Mouse (Mus musculus) neural tube, embryonic 11.5 days (tissue): ENCODE results near the gene Map2k5. TPM values are rescaled to one million over a fixed set of nuclear protein-coding genes. Genes with fewer than 3 reads are reported as not detected.

Source experiments
- ATAC-seq: fragments of 200-750 bp; cut with Nextera tagmentation; 2 replicates; pipeline ENCODE4 v1.8.0; 2017; ENCODE audit warnings: moderate number of reproducible peaks, mild to moderate bottlenecking, moderate TSS enrichment, moderate library complexity; ENCODE audit not compliant: insufficient read depth, low FRiP score, low TSS enrichment
- DNase-seq: peaks from one replicate; pipeline ENCODE4 v3.0.0-alpha.2; 2015; ENCODE audit warnings: low spot score
- H3K27ac ChIP-seq: fragments of 300-500 bp; sonication (generic); 2 replicates; pipeline ENCODE4 v1.5.1; 2014; ENCODE audit warnings: low read depth, mild to moderate bottlenecking, low read length
- H3K27me3 ChIP-seq: fragments of 300-500 bp; sonication (generic); 2 replicates; pipeline ENCODE4 v1.6.1; 2014; ENCODE audit warnings: mild to moderate bottlenecking, low read length, mixed read lengths; ENCODE audit not compliant: control insufficient read depth, insufficient read depth
- H3K36me3 ChIP-seq: fragments of 300-500 bp; sonication (generic); 2 replicates; pipeline ENCODE4 v1.6.1; 2014; ENCODE audit warnings: mild to moderate bottlenecking, low read length, moderate library complexity, mixed read lengths; ENCODE audit not compliant: control insufficient read depth, insufficient read depth
- H3K4me1 ChIP-seq: fragments of 300-500 bp; sonication (generic); 2 replicates; pipeline ENCODE4 v1.6.1; 2014; ENCODE audit warnings: low read length, mixed read lengths; ENCODE audit not compliant: control insufficient read depth, insufficient read depth
- H3K4me2 ChIP-seq: fragments of 300-500 bp; sonication (generic); 2 replicates; pipeline ENCODE4 v1.6.1; 2014; ENCODE audit warnings: low read depth, mild to moderate bottlenecking, moderate library complexity
- H3K4me3 ChIP-seq: fragments of 300-500 bp; sonication (generic); 2 replicates; pipeline ENCODE4 v1.5.1; 2014; ENCODE audit warnings: low read depth, low read length
- H3K9ac ChIP-seq: fragments of 300-500 bp; sonication (generic); 2 replicates; pipeline ENCODE4 v1.6.1; 2014; ENCODE audit warnings: mild to moderate bottlenecking, low read length
- H3K9me3 ChIP-seq: fragments of 300-500 bp; sonication (generic); 2 replicates; pipeline ENCODE4 v1.6.1; 2016; ENCODE audit warnings: low read length; ENCODE audit not compliant: control insufficient read depth
- WGBS: fragments of 180-500 bp; shearing (Covaris S2); extraction: QIAGEN DNeasy Blood & Tissue Kit; methylation state at CpG from one replicate; pipeline ENCODE4 v1.1.7; 2014; 5-methylcytosine and 5-hydroxymethylcytosine counted together
- polyA plus RNA-seq: library from polyadenylated mRNA; unstranded; fragments of >200 nt; fragmentation: Nextera tagmentation; extraction: Ambion mirVana; gene quantifications from 2 replicates; pipeline ENCODE4 v1.2.1, GENCODE M21; 2014

Gene Map2k5
- polyA plus RNA-seq, 1 experiment from 2014 or later, result 41.7 TPM

DNA sequence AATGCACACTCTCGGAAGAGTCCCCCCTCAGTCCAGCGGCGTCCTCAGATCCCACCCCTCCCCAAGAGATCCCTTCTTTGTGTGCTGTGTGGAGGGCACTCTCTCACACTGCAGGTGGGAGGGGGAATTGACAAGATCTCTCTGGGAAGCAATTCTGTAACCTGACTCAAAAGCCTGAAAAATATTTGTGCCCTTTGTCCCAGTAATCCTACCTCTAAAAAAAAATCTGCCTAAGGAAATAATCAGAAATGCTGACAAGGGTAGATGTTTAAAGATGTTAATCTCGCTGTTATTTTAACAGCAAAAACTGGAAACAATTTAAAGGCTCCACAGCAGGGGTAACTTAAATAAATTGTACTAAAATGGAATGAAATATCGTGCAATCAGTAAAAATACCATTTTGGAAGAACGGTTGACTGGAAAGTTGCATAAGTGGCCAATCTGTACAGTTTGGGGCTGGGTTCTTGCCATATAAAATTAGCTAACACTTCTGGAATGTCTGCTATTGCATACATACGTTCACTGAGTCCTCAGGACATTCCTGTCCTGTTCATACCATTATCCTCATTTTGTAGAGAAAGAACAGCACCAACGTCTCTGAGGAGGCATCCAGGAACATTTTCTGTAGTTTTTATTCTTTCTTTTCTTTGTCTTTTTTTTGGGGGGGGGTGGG lies 255.4 kb downstream of the Map2k5 start:
- H3K27me3 ChIP-seq, result no peaks in the 10 kb centered on the region
- no peak overlapping the region for H3K4me3 ChIP-seq
- no peak for DNase-seq
- no peaks in the 10 kb centered on the region for H3K36me3 ChIP-seq
- H3K4me2 ChIP-seq, result no peak overlapping the region
- no peak overlapping the region for H3K27ac ChIP-seq
- H3K9me3 ChIP-seq, result no peaks in the 10 kb centered on the region
- ATAC-seq, result no peak
- 65% methylated on average over 8 of the region's 8 CpGs for WGBS
- H3K9ac ChIP-seq, result no peak overlapping the region
- H3K4me1 ChIP-seq, result 0 out of 2 replicates have a peak, but pooled peaks cover 5% of the 10 kb centered on the region

DNA sequence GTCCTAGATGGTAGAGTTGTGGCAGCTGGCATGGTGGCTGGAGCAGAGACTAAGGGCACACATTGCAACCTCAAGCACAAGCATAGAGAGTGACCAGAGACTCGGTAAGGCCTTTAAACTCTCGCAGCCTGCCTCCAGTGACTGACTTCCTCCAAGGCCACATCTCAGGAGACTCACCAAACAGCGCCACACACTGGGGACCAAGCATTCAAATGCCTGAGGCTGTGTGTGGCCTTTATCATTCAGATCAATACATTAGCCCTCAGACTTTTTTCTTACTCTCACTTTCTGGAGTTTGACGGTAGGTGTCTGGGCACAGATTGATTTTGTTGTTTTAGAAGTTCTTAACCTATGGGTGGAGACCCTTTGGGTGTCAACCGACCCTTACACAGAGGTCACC lies 259.3 kb downstream of the Map2k5 start:
- ATAC-seq (no peak), DNase-seq (no peak)
- no peak overlapping the region for H3K9ac ChIP-seq
- H3K4me1 ChIP-seq, result no peaks in the 10 kb centered on the region
- H3K4me2 ChIP-seq, result no peak overlapping the region
- H3K27ac ChIP-seq, result no peak overlapping the region
- no peaks in the 10 kb centered on the region for H3K36me3 ChIP-seq
- no peak overlapping the region for H3K4me3 ChIP-seq
- WGBS, result 56% methylated on average over 5 of the region's 5 CpGs
- no peaks in the 10 kb centered on the region for H3K9me3 ChIP-seq
- no peaks in the 10 kb centered on the region for H3K27me3 ChIP-seq

Other genes starting within 250 kb of the Map2k5 start
- 7.6 and 7.7 TPM in 2 replicates for gene Skor1, start 228.9 kb downstream of the Map2k5 start, polyA plus RNA-seq
- gene 2300009A05Rik, start 21.3 kb upstream of the Map2k5 start, polyA plus RNA-seq, result 40.5 and 43.8 TPM in 2 replicates
- 0.12 and 0.19 TPM in 2 replicates for gene Iqch, start 224.6 kb upstream of the Map2k5 start, polyA plus RNA-seq
- gene Aagab, start 224.8 kb upstream of the Map2k5 start, polyA plus RNA-seq, result 51.9 and 54.3 TPM in 2 replicates